Comparison of ENCODE assay signal across 8 mouse cellular contexts in genomic region chr17:87108507-87109292, GRCm38 (mm10). TPM values are rescaled to one million over a fixed set of nuclear protein-coding genes. Genes with fewer than 3 reads are reported as not detected.
A peak's percentile ranks its signal among the peaks of the same experiment; 100 is the strongest.
DNase-seq lines count a peak whose midpoint lies in the region; ATAC-seq lines count a peak whose summit lies in the region.

No protein-coding gene starts in this region.

- H3K4me1 ChIP-seq in kidney, embryonic 14.5 days (ENCODE audit: control insufficient read depth, insufficient read depth, low read length), result peaks cover 14% of the 10 kb centered on the region; the same call in 1 of the 2 replicates
- H3K4me1 ChIP-seq in hindbrain, embryonic 14.5 days (replicated peaks; ENCODE audit: control insufficient read depth, insufficient read depth, low read length), result peaks cover 19% of the 10 kb centered on the region
- peaks cover 8% of the 10 kb centered on the region for H3K4me1 ChIP-seq in midbrain, embryonic 14.5 days (ENCODE audit: control insufficient read depth, insufficient read depth, low read length)

- no peak for DNase-seq in kidney, postnatal 10 days
- DNase-seq in brain, adult 2 months (ENCODE audit: low read depth, low spot score), result peak; percentile 21
- DNase-seq in hindbrain, embryonic 14.5 days (ENCODE audit: low spot score), result no peak
- DNase-seq in midbrain, embryonic 14.5 days, result no peak
- DNase-seq in urinary bladder, postnatal 4 days (ENCODE audit: low spot score in 2 of 2), result no peak
- DNase-seq in adrenal gland, postnatal 14 days, result no peak
- DNase-seq in gastrocnemius, adult 8-10 months (ENCODE audit: low spot score in 2 of 2), result no peak

- H3K27ac ChIP-seq in kidney, embryonic 14.5 days (ENCODE audit: low read depth, low read length), result no peak overlapping the region
- peak overlapping the region; percentile 51; the same call in 1 of the 2 replicates for H3K27ac ChIP-seq in hindbrain, embryonic 14.5 days
- no peak overlapping the region for H3K27ac ChIP-seq in midbrain, embryonic 14.5 days (replicated peaks; ENCODE audit: low read depth, low read length)

- no peaks in the 10 kb centered on the region for H3K9me3 ChIP-seq in kidney, embryonic 14.5 days (ENCODE audit: control insufficient read depth, low read length)
- no peaks in the 10 kb centered on the region for H3K9me3 ChIP-seq in hindbrain, embryonic 14.5 days (ENCODE audit: control insufficient read depth, low read length)
- no peaks in the 10 kb centered on the region for H3K9me3 ChIP-seq in midbrain, embryonic 14.5 days (ENCODE audit: control insufficient read depth, low read length)

- H3K4me2 ChIP-seq in kidney, embryonic 14.5 days (replicated peaks; ENCODE audit: low read depth, low read length), result peak overlapping the region; percentile 83
- H3K4me2 ChIP-seq in hindbrain, embryonic 14.5 days (replicated peaks), result peak overlapping the region; percentile 60
- peak overlapping the region; percentile 61 for H3K4me2 ChIP-seq in midbrain, embryonic 14.5 days (ENCODE audit: low read length)

- WGBS in kidney, embryonic 14.5 days, result 43% methylated on average over 13 of the region's 13 CpGs
- WGBS in hindbrain, embryonic 14.5 days, result 39% methylated on average over 13 of the region's 13 CpGs
- WGBS in midbrain, embryonic 14.5 days, result 34% methylated on average over 13 of the region's 13 CpGs

- no peak for ATAC-seq in kidney, embryonic 14.5 days (ENCODE audit: low FRiP score, low TSS enrichment)
- ATAC-seq in hindbrain, embryonic 14.5 days (ENCODE audit: low FRiP score), result no peak
- no peak for ATAC-seq in midbrain, embryonic 14.5 days (ENCODE audit: low FRiP score, low TSS enrichment)

- peak overlapping the region; percentile 80 for H3K4me3 ChIP-seq in kidney, embryonic 14.5 days (ENCODE audit: low read length)
- H3K4me3 ChIP-seq in hindbrain, embryonic 14.5 days (replicated peaks; ENCODE audit: low read length), result peak overlapping the region; percentile 68
- H3K4me3 ChIP-seq in midbrain, embryonic 14.5 days (replicated peaks; ENCODE audit: low read depth, low read length), result peak overlapping the region; percentile 67

- peak overlapping the region; percentile 94 for H3K9ac ChIP-seq in kidney, embryonic 14.5 days (ENCODE audit: low read depth, low read length)
- peak overlapping the region; percentile 79 for H3K9ac ChIP-seq in hindbrain, embryonic 14.5 days
- H3K9ac ChIP-seq in midbrain, embryonic 14.5 days (replicated peaks; ENCODE audit: low read length), result 0 out of 2 replicates have a peak overlapping the region, but pooled peaks have one; percentile 81

- no peaks in the 10 kb centered on the region for H3K36me3 ChIP-seq in kidney, embryonic 14.5 days (ENCODE audit: control insufficient read depth, insufficient read depth, low read length)
- H3K36me3 ChIP-seq in hindbrain, embryonic 14.5 days (replicated peaks; ENCODE audit: control insufficient read depth, insufficient read depth), result no peaks in the 10 kb centered on the region
- H3K36me3 ChIP-seq in midbrain, embryonic 14.5 days (ENCODE audit: control insufficient read depth, insufficient read depth, low read length), result no peaks in the 10 kb centered on the region

- no peaks in the 10 kb centered on the region for H3K27me3 ChIP-seq in kidney, embryonic 14.5 days (ENCODE audit: control insufficient read depth, insufficient read depth, low read length)
- no peaks in the 10 kb centered on the region for H3K27me3 ChIP-seq in hindbrain, embryonic 14.5 days (ENCODE audit: control insufficient read depth, insufficient read depth, low read length)
- H3K27me3 ChIP-seq in midbrain, embryonic 14.5 days (ENCODE audit: control insufficient read depth, insufficient read depth, low read length), result no peaks in the 10 kb centered on the region

RNA-seq across cellular contexts. Expression of gene Socs5, which starts 1.2 kb away (rescaled TPM):
- 17.5 and 24.5 TPM in 2 replicates for polyA plus RNA-seq in kidney, embryonic 14.5 days (2014; fragmentation: Nextera tagmentation; extraction: Ambion mirVana)
- 22.1 and 24.0 TPM in 2 replicates for polyA plus RNA-seq in hindbrain, embryonic 14.5 days (2014; fragmentation: Nextera tagmentation; extraction: Ambion mirVana)
- polyA plus RNA-seq in midbrain, embryonic 14.5 days (2014; fragmentation: Nextera tagmentation; extraction: Ambion mirVana), result 17.6 and 20.1 TPM in 2 replicates
- total RNA-seq in adrenal gland, postnatal 14 days (2021), result 58.9 and 60.7 TPM in 2 replicates
- total RNA-seq in gastrocnemius, adult 8-10 months (2022), result 10 to 100 TPM; 13.1 to 17.8 (median 15.2) TPM
